Mouse (Mus musculus) inflammation-experienced regulatory T-cells, adult 16 weeks (primary cell): ENCODE results near the gene Tacc2. TPM values are rescaled to one million over a fixed set of nuclear protein-coding genes. Genes with fewer than 3 reads are reported as not detected.

ENCODE experiments used
- polyA plus RNA-seq: library from polyadenylated mRNA; unstranded; fragments of 100-300 nt; shearing (Covaris generic); gene quantifications from one replicate; pipeline ENCODE4 v1.2.1, GENCODE M21; 2017

The Tacc2 gene
- polyA plus RNA-seq = 9.9 TPM

DNA sequence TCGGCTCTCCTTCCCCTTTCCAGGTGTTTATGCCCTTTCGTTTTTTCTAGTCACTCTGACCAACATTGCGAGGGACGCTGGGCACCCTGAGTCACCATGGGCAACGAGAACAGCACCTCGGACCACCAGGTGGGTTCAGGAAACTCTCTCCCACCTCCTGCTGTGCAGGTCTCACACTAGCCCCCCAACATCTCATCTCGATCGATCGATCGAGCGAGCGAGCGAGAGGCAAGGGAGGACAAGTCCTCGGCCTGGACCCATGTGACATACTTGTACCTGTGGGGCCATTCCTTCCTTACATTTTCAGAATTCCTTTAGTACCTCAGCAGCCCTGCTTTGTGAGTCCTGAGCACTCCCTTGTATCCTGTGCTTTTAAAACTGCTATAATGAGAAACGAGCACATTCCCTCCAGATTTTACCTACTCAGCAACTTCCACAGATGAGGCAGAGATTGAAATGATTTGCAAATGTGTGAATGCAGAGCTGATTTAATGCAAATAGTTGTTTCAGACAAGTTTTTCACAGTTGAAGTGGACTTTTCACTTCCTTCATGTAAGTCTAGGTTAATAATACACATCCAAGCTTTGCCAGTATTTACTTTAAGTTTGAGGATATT, at the start of gene Tacc2:
Gene Tacc2, plus strand, starts transcription at position 51 of the 616 bp plus-strand sequence.

DNA sequence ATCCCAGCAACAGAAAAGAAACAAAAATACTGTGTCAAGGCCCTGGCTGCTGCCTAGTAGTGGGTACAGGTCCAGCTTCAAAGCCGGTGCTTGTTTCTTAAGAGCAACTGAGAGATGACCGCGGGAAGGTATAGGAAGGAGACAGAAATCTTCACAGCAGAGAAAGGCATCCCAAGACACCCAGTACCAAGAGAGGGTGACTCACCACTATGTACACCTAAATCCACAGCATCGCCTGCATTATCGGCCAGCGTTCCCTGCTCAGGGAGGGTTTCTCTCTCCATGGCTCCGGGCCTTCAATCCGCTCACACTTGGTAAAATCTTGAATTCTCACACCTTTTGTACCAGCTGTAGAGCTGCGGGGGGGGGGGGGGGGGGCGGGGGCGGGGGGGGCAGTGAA, 4.4 kb upstream of the Tacc2 start, which contains the start of gene Nsmce4a:
Gene Nsmce4a, minus strand, starts transcription at position 298 of the 400 bp plus-strand sequence.

DNA sequence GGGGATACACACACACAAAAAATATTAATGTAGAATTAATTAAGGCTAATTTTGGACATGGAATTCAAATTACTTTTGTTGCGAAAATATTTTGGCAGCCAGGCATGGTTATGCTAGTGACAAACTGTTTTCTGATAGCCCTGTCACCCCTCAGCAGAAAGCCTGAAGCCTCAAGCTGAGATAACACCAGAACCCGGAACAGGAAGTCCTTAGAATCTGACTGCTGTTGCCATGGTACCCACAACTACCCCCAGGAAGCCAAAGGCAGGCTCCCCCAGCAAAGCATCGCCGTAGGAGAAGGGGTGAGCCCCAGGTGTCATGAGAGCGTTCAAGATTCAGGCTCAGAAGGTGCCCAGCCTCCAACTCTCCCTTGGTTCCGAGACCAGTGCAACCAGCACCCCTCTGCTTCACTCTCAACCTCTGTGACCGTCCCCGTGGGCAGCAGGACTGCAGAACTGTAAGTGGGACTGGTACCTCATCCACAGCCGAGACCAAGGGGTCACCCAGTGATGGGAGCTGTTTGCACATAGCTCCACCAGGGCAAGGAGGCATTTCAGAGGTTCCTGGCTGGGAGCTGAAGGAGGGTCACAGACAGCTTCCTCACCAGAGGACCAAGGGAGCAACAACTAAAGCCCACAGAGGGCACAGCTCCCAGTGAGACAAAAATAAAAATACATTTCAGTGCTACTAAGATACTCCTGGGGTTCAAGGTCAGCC, 196.8 kb downstream of the Tacc2 start, which contains the start of gene Btbd16:
Gene Btbd16, plus strand, starts transcription at position 156 of the 717 bp plus-strand sequence.

Other genes with a start within 250 kb of the Tacc2 start
- 65.9 TPM for gene Ate1, start 57.1 kb upstream of the Tacc2 start, polyA plus RNA-seq
- gene Nsmce4a, start 4.3 kb upstream of the Tacc2 start, polyA plus RNA-seq = 13.5 TPM
- 9.9 TPM for gene Btbd16, start 196.6 kb downstream of the Tacc2 start, polyA plus RNA-seq